Mouse (Mus musculus): ENCODE measurements around the gene Acsm1.
A peak's percentile ranks its signal among the peaks of the same experiment; 100 is the strongest.

The Acsm1 gene

GRCm38 (mm10) chr7:119673465-119673864 lies 66.6 kb downstream of the Acsm1 start:
- peak; percentile 53 for DNase-seq

GRCm38 (mm10) chr7:119680107-119680506 lies 73.3 kb downstream of the Acsm1 start:
- no peak for DNase-seq

GRCm38 (mm10) chr7:119682699-119683098 lies 75.9 kb downstream of the Acsm1 start:
- no peak for DNase-seq

- DNase-seq: no peak
These were observed 82.9 kb downstream of the Acsm1 start, which contains the start of gene Acsm4 for GRCm38 (mm10) chr7:119689726-119690125. TSS of gene Acsm4 (plus strand) at chr7:119690026.

GRCm38 (mm10) chr7:119692302-119692701 lies 85.5 kb downstream of the Acsm1 start:
- no peak for DNase-seq

- DNase-seq: no peak
These were observed 88.1 kb downstream of the Acsm1 start for GRCm38 (mm10) chr7:119694926-119695325.

Data from kidney, adult 9 months (tissue).